9 mouse cellular contexts compared by ENCODE assay signal in genomic region chr11:19983298-19983697, GRCm38 (mm10). TPM values are rescaled to one million over a fixed set of nuclear protein-coding genes. Genes with fewer than 3 reads are reported as not detected.
DNase-seq lines count a peak whose midpoint lies in the region; ATAC-seq lines count a peak whose summit lies in the region.
"Had no signal": no experiment of that assay in that cellular context is flagged by ENCODE, and none has a peak within 500 bp of the region (broad histone marks: within the 10 kb centered on the region; RNA-seq: fewer than 3 reads in every experiment).

No protein-coding gene starts in this region.

- peak; percentile 95 for DNase-seq in heart, adult 11 months
- DNase-seq in heart, postnatal 4 days, result no peak
- peak; percentile 45 to 61 for DNase-seq in left cerebral cortex, adult 18-20 months (ENCODE audit: low spot score in 2 of 2)
- no peak for DNase-seq in left cerebral cortex, adult 11 months (ENCODE audit: low spot score)
- no peak for DNase-seq in gastrocnemius, adult 8-10 months (ENCODE audit: low spot score in 2 of 2)
- DNase-seq: liver; thymus, postnatal 36 days had no signal

- H3K27ac ChIP-seq in embryonic facial prominence, embryonic 13.5 days, result peak overlapping the region; percentile 58
- peak overlapping the region; percentile 23; the same call in 1 of the 2 replicates for H3K27ac ChIP-seq in neural tube, embryonic 15.5 days (replicated peaks)

- H3K4me1 ChIP-seq in embryonic facial prominence, embryonic 13.5 days, result peaks cover 56% of the 10 kb centered on the region
- peaks cover 53% of the 10 kb centered on the region for H3K4me1 ChIP-seq in neural tube, embryonic 15.5 days

- no peaks in the 10 kb centered on the region for H3K9me3 ChIP-seq in embryonic facial prominence, embryonic 13.5 days
- H3K9me3 ChIP-seq in neural tube, embryonic 15.5 days (replicated peaks), result no peaks in the 10 kb centered on the region

- H3K9ac ChIP-seq in embryonic facial prominence, embryonic 13.5 days, result no peak overlapping the region
- H3K9ac ChIP-seq in neural tube, embryonic 15.5 days (replicated peaks), result no peak overlapping the region

- ATAC-seq in embryonic facial prominence, embryonic 13.5 days (ENCODE audit: insufficient number of reproducible peaks, insufficient read depth, low FRiP score, low TSS enrichment, low read depth), result no peak
- ATAC-seq in neural tube, embryonic 15.5 days (ENCODE audit: low FRiP score), result no peak

- no peak overlapping the region for H3K4me3 ChIP-seq in embryonic facial prominence, embryonic 13.5 days
- H3K4me3 ChIP-seq in neural tube, embryonic 15.5 days (replicated peaks), result no peak overlapping the region

- H3K27me3 ChIP-seq in embryonic facial prominence, embryonic 13.5 days, result no peaks in the 10 kb centered on the region
- no peaks in the 10 kb centered on the region for H3K27me3 ChIP-seq in neural tube, embryonic 15.5 days (replicated peaks)

- H3K4me2 ChIP-seq in embryonic facial prominence, embryonic 13.5 days, result no peak overlapping the region
- H3K4me2 ChIP-seq in neural tube, embryonic 15.5 days, result no peak overlapping the region

- WGBS in embryonic facial prominence, embryonic 13.5 days, result 30% methylated on average over 4 of the region's 4 CpGs
- WGBS in neural tube, embryonic 15.5 days, result 30% methylated on average over 4 of the region's 4 CpGs

- no peaks in the 10 kb centered on the region for H3K36me3 ChIP-seq in embryonic facial prominence, embryonic 13.5 days
- no peaks in the 10 kb centered on the region for H3K36me3 ChIP-seq in neural tube, embryonic 15.5 days

RNA-seq across cellular contexts. Expression of gene Spred2, which starts 59.1 kb away (rescaled TPM):
- total RNA-seq in heart, postnatal 4 days (2021), result 10 to 100 TPM; 27.9 to 28.2 TPM
- total RNA-seq in left cerebral cortex, adult 18-20 months (2021), result 100 to 1,000 TPM in 1 of 2 experiments, 10 to 100 TPM in 1; 99.8 to 122 TPM
- polyA plus RNA-seq in embryonic facial prominence, embryonic 13.5 days (2015; fragmentation: Nextera tagmentation; extraction: Ambion mirVana), result 10.2 and 10.5 TPM in 2 replicates
- 7.2 and 8.4 TPM in 2 replicates for polyA plus RNA-seq in neural tube, embryonic 15.5 days (2015; fragmentation: Nextera tagmentation; extraction: Ambion mirVana)
- 1 to 10 TPM; 3.6 to 8.2 (median 4.4) TPM for total RNA-seq in gastrocnemius, adult 8-10 months (2022)

Comparison
In these comparisons a context has a peak if more than half of its experiments do, and no peak if none do; other contexts are left out.
1. DNase-seq: peak in heart, adult 11 months (single experiment) and left cerebral cortex, adult 18-20 months (2 of 2); none in heart, postnatal 4 days (single experiment), left cerebral cortex, adult 11 months (single experiment) and gastrocnemius, adult 8-10 months (0 of 2).